Mouse (Mus musculus) small intestine, adult 2 months (tissue): ENCODE results near the gene Kyat1.

Source experiments
- CTCF ChIP-seq: fragments of 200-500 bp; IDR thresholded peaks from 2 replicates; pipeline ENCODE4 v1.5.1; 2012; ENCODE audit warnings: low read depth, mild to moderate bottlenecking, control low read depth, inconsistent platforms, low read length, moderate library complexity, mixed read lengths; ENCODE audit not compliant: insufficient replicate concordance, insufficient read length; ENCODE audit errors: extremely low read depth
- POLR2A ChIP-seq: fragments of 200-500 bp; IDR thresholded peaks from 2 replicates; pipeline ENCODE4 v1.6.1; 2012; ENCODE audit warnings: low read depth, mild to moderate bottlenecking, control low read depth, inconsistent platforms, low read length, moderate library complexity

DNA sequence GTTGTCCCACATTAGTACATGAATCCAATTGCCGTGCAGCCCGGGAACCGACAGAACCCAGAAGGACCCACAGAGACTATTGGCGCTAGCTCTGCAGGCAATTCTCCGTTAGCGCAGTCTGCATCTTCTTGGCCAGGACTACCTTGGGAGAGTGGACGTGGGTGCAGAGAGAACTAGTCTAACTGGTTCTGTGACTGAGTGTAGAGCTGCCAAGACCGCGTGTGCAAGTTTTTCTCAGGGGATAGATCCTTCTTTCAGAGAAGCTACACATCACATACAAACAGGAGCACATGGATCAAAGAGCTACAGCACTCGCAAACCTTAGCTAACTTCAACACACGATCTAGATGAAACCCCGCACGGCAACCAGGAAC lies 405 bp downstream of the Kyat1 start:
- TF ChIP-seq POLR2A (no peak), CTCF (no peak)
